Mouse (Mus musculus) megakaryocyte-erythroid progenitor cell, adult 5 weeks (primary cell): ENCODE results near the gene Cnih2. TPM values are rescaled to one million over a fixed set of nuclear protein-coding genes. Genes with fewer than 3 reads are reported as not detected.

ENCODE experiments used
- polyA plus RNA-seq: library from polyadenylated mRNA; stranded (reverse); fragments of >175 nt; gene quantifications from 2 replicates; pipeline ENCODE4 v1.2.3, GENCODE M21; 2012

Gene Cnih2
- polyA plus RNA-seq: 3.6 and 6.3 TPM in 2 replicates

DNA sequence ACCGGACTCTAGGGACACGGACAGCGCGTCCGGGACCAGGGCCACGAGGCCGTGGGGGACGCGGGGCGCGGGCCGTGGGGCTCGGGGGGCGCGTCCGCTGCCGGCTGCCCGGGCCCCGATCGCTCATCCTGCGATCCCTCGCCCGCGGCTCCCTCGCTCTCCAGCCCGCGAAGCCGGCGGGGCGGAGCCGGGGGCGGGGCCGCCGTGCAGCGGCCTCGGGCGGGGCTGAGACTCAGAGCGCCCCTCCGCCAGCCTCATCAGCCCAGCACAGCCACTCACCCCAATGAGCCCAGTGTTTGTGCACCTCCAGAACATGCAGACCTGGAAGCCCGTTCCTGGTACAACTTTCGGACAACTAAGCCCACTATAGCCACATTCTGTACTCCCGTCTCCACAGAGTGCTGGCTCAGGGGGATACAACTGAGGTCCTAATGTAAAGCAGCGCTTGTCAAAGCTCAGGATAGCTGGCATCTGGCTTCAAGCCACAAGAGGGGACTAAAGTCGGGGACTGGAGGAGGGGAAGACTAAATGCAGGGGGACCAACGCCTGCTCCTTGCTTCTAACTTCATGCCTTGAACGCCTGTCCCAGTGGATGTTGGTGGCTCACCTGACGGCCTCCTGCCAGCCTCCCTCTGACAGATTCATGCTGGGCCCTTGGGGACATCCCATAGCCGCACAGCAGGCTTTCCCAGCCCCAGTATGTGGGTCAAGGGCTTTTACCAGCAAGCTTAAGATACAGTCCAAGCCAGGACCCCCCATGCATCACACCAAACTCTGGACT, at the start of gene Cnih2:
Gene Cnih2, minus strand, starts transcription at position 159 of the 781 bp plus-strand sequence.

GRCm38 (mm10) chr19:5118384-5118698, 20.0 kb upstream of the Cnih2 start, which contains the start of gene Klc2:
Klc2 (minus strand) TSS chr19:5118560.

DNA sequence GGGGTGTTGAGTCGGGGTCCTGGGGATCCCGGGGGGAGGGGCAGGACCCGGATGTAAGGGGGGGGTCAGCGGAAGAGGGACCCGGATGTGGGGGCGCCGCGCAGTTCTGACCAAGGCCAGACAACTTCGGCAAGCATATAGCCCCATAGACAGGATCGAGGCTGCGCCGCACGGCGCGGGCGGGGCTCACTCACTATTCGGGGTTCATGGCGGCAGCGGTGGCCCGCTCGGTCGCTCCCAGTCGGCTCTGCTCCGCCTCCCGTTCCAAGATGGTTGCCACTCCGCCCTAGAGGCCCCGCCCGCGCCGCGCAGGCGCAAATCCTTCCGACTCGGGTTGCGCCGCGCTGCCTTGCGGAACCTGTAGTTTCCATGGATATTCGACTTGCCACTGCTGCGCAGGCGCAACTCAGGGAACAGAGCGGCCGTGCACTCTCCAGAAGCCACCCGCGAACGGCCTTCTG, 8.4 kb upstream of the Cnih2 start, which contains the start of gene Rab1b:
Gene Rab1b, minus strand, starts transcription at position 342 of the 461 bp plus-strand sequence.

DNA sequence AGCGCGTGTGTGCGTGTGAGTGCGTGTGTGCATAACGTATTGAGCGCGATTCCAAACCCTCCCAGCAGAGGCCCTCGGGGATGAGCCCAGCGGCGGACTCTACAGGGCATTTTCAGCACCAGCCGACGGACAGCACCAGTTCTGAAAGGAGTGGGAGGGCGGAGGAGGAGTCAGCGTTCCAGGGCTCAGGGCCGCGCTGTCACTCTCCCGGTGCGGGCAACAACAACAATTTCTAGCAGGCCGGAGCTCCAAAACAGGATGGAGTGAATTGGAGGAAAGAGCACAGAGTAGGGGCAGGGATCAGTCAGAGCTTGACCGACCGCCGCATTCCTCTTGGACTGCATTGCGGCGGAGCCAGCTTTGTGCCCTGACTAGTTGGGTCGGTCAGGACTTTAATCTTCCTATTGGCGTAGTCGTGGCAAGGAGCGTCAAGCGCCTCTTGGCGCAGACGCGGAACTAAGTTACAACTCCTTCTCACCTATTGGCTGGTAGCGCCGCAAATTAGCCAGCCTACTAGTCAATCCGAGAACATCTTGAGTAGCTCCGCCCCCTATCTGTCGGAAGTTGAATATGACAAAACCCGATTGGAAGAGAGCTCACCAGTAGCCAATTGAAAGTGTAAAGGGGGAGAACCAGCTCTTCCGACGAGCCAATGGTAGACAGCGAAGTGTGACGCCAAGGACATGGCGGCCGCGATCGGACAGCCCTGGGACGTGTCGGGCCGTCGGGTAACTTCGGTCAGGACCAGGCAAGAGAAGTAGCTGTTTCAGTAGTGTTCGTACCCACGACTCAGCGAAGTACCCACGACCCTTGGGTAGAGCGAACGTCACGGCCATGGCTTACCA, 10.2 kb downstream of the Cnih2 start, which contains the start of gene Yif1a:
Gene Yif1a, plus strand, starts transcription at position 655 of the 845 bp plus-strand sequence.

DNA sequence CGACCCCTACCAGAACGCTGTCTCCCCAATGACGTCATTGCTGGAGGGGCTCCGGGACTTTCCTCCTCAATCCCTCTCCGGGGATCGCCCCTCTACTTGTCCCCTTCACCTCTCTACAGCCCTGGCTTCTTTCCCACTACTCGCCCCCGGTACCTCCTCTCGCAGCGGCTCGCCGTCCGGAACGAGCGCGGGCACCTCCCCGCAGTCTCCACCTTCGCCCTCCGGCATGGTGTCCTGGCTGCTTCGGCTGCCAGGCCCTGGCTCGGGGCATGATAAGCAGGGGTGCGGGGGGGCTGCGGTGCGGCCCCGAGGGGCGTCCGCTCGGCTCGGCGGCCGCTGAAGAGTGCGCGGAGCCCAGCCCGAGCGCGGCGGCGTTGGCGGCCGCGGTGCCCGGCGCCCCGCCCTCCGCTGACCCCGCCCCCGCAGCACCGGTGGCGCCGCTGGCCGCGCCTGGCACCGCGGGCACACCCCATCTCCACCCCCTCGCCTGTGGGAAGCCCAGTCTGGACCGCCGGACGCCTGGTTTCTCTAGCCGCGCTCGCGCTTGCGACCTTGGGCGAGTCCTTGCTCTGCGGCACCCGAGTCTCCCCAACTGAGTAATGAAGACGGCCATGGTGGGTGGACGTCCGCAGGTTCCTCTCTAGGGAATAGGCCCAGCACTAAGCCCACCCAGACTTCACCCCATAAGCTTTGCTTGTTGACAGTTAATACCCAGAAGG, 13.0 kb downstream of the Cnih2 start, which contains the start of gene Tmem151a:
Gene Tmem151a, minus strand, starts transcription at position 387 of the 719 bp plus-strand sequence.

DNA sequence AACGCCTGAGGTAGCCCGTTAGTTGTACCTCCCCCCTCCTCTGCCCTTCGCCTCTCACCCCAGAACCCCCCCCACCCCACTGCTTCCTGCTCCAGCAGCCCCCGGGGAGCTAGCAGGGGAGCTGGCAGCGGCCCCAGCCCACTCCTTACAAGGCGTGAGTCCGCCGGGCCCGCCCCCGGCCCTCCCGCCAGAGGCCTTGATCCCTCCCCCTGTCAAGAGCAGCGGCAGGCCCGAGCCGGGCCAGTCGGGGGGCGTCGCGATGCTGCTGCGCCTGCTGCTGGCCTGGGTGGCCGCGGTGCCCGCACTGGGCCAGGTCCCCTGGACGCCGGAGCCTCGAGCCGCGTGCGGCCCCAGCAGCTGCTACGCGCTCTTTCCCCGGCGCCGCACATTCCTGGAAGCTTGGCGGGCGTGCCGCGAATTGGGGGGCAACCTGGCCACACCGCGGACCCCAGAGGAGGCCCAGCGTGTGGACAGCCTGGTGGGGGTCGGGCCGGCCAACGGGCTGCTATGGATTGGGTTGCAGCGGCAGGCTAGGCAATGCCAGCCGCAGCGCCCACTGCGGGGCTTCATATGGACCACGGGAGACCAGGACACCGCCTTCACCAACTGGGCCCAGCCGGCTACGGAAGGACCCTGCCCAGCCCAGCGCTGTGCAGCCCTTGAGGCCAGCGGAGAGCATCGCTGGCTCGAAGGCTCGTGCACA, 30.3 kb downstream of the Cnih2 start, which contains the start of gene Cd248:
Gene Cd248, plus strand, starts transcription at position 212 of the 703 bp plus-strand sequence.

DNA sequence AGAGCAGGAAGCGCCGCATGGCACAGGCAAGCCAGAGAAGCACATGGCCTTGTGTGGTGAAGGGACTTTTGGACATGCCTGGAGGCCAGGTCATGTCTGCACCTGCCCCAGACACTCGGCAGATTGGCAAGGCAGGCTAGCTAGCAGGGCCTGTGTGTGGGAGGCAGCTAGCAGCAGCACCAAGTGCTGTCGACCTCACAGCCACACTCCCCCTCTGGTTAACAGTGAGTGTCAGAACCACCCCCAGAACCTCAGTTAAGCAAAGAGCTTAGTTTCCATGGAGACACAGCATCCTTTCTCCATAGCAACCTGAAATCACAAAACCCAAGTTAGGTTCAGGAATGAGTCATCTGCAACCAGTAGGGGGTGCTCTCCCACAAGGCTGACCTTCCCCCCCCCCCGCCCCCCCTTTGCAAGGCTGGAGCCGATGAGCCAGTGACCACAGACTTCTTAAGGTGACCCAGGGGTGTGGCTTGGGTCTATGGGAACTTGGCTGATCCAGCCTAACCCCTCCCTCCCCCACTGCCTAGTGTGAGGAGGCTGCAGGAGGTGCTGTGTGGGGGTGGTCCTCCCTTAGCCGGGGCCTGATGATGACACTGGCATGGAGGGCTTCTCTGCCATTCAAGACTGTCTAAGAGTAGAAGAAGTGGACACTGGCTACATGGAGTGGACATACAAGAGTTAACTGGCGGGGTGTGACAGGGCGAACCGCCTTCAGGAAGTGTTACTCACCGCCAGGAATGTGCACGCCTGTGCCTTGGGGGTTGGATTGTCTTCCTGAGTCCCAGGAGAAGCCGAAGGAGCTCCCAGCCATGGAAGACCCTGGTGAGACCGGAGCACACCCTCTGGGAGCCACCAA, 48.0 kb downstream of the Cnih2 start, which contains the start of gene Rin1:
Gene Rin1, plus strand, starts transcription at position 435 of the 859 bp plus-strand sequence.

Other genes starting within 250 kb of the Cnih2 start
- 7.5 and 11.2 TPM in 2 replicates for gene Ctsf, start 243.4 kb downstream of the Cnih2 start, polyA plus RNA-seq
- 0.37 and 1.0 TPM in 2 replicates for gene Actn3, start 220.6 kb downstream of the Cnih2 start, polyA plus RNA-seq
- gene Zdhhc24, start 219.9 kb downstream of the Cnih2 start, polyA plus RNA-seq: 2.1 and 2.3 TPM in 2 replicates
- 2.1 and 3.6 TPM in 2 replicates for gene Bbs1, start 191.9 kb downstream of the Cnih2 start, polyA plus RNA-seq
- gene Dpp3, start 170.2 kb downstream of the Cnih2 start, polyA plus RNA-seq: 66.2 and 71.5 TPM in 2 replicates
- gene Peli3, start 155.4 kb downstream of the Cnih2 start, polyA plus RNA-seq: 0.10 and 0.22 TPM in 2 replicates
- gene Mrpl11, start 136.4 kb downstream of the Cnih2 start, polyA plus RNA-seq: 58.4 and 60.2 TPM in 2 replicates
- gene Npas4, start 108.2 kb downstream of the Cnih2 start, polyA plus RNA-seq: 0.10 and 0.12 TPM in 2 replicates
- 4.3 and 5.5 TPM in 2 replicates for gene Slc29a2, start 74.7 kb downstream of the Cnih2 start, polyA plus RNA-seq
- gene B4gat1, start 59.7 kb downstream of the Cnih2 start, polyA plus RNA-seq: 6.1 and 9.4 TPM in 2 replicates
- gene AC124502.3, start 59.6 kb downstream of the Cnih2 start, polyA plus RNA-seq: 0.13 and 1.3 TPM in 2 replicates
- gene Brms1, start 57.2 kb downstream of the Cnih2 start, polyA plus RNA-seq: 94.5 and 120 TPM in 2 replicates
- 1.2 and 1.8 TPM in 2 replicates for gene Rin1, start 48.0 kb downstream of the Cnih2 start, polyA plus RNA-seq
- gene Cd248, start 30.4 kb downstream of the Cnih2 start, polyA plus RNA-seq: 0.77 and 1.7 TPM in 2 replicates
- gene Tmem151a, start 13.0 kb downstream of the Cnih2 start, polyA plus RNA-seq: 0.29 and 1.6 TPM in 2 replicates
- gene Yif1a, start 10.0 kb downstream of the Cnih2 start, polyA plus RNA-seq: 17.5 and 18.7 TPM in 2 replicates
- gene Rab1b, start 8.6 kb upstream of the Cnih2 start, polyA plus RNA-seq: 262 and 300 TPM in 2 replicates
- 22.7 and 28.8 TPM in 2 replicates for gene Klc2, start 20.0 kb upstream of the Cnih2 start, polyA plus RNA-seq
- gene Pacs1, start 174.6 kb upstream of the Cnih2 start, polyA plus RNA-seq: 28.6 and 34.9 TPM in 2 replicates
- gene Sf3b2, start 196.9 kb upstream of the Cnih2 start, polyA plus RNA-seq: 327 and 332 TPM in 2 replicates
- not detected in 2 replicates for gene Gal3st3, start 199.8 kb upstream of the Cnih2 start, polyA plus RNA-seq
- not detected in 2 replicates for gene Catsper1, start 237.2 kb upstream of the Cnih2 start, polyA plus RNA-seq